In the genomic region with DNA sequence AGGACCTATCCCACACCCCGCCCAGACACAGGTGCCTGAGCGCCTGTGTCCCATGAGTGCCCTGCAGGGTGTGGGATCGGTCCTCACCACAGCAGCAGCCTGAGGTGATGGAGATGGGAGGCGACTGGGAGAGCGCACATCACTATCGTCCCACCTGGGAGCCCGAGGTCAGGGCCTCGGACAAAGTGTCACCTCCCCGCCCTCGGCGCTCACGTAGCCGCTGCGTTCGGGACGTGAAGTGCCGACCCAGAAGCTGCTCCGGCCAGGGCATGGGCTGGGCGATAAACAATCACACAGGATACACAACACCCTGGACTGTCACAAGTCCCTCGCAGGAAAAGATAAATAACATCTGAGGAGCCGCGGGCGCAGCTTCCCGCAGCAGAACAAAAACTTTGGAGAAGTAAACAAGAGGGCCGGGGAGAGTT, we compare ENCODE assay signal across 8 mouse cellular contexts. TPM values are rescaled to one million over a fixed set of nuclear protein-coding genes. Genes with fewer than 3 reads are reported as not detected.
A peak's percentile ranks its signal among the peaks of the same experiment; 100 is the strongest.
DNase-seq lines count a peak whose midpoint lies in the region; ATAC-seq and TF ChIP-seq lines count a peak whose summit lies in the region.

No protein-coding gene starts in this region.

- TF ChIP-seq CTCF in lung, embryonic 14.5 days (IDR thresholded peaks at IDR 0.05; ENCODE audit: low read depth) = no peak

- no peaks in the 10 kb centered on the region for H3K4me1 ChIP-seq in lung, embryonic 14.5 days (ENCODE audit: insufficient read depth)
- H3K4me1 ChIP-seq in stomach, embryonic 16.5 days (ENCODE audit: control insufficient read depth, insufficient read depth, low read length) = peaks cover 13% of the 10 kb centered on the region

- H3K27me3 ChIP-seq in lung, embryonic 14.5 days (ENCODE audit: insufficient read depth, low read length) = peaks cover 22% of the 10 kb centered on the region
- H3K27me3 ChIP-seq in stomach, embryonic 16.5 days (ENCODE audit: control insufficient read depth, insufficient read depth, low read length) = peaks cover 20% of the 10 kb centered on the region

- peak; percentile 32 for DNase-seq in adrenal gland, postnatal 10 days
- peak; percentile 53 to 69 for DNase-seq in heart, adult 18-20 months
- peak; percentile 57 for DNase-seq in kidney, adult 18-20 months
- peak; percentile 32 for DNase-seq in lung, embryonic 14.5 days
- DNase-seq in urinary bladder, postnatal 14 days (ENCODE audit: low spot score) = no peak
- DNase-seq in frontal cortex, postnatal 25 days (ENCODE audit: low spot score in 2 of 2) = no peak
- DNase-seq in layer of hippocampus, adult 8-10 months (ENCODE audit: low spot score in 2 of 2) = no peak

- 1% methylated on average over 25 of the region's 25 CpGs for WGBS in lung, embryonic 14.5 days
- 3% methylated on average over 25 of the region's 25 CpGs for WGBS in stomach, embryonic 16.5 days

- no peaks in the 10 kb centered on the region for H3K36me3 ChIP-seq in lung, embryonic 14.5 days (ENCODE audit: insufficient read depth)
- no peaks in the 10 kb centered on the region for H3K36me3 ChIP-seq in stomach, embryonic 16.5 days (ENCODE audit: control insufficient read depth, insufficient read depth, low read length)

- no peak overlapping the region for H3K27ac ChIP-seq in lung, embryonic 14.5 days (ENCODE audit: low read depth)
- no peak overlapping the region for H3K27ac ChIP-seq in stomach, embryonic 16.5 days (ENCODE audit: low read length)

- H3K9me3 ChIP-seq in lung, embryonic 14.5 days (ENCODE audit: low read depth, low read length) = no peaks in the 10 kb centered on the region
- no peaks in the 10 kb centered on the region for H3K9me3 ChIP-seq in stomach, embryonic 16.5 days (replicated peaks; ENCODE audit: control insufficient read depth, low read length)

- ATAC-seq in lung, embryonic 14.5 days (ENCODE audit: insufficient read depth) = peak; percentile 58
- ATAC-seq in stomach, embryonic 16.5 days (ENCODE audit: insufficient read depth, low FRiP score) = no peak

- H3K9ac ChIP-seq in lung, embryonic 14.5 days = no peak overlapping the region; the same call in 1 of the 2 replicates
- 0 out of 2 replicates have a peak overlapping the region, but pooled peaks have one; percentile 16 for H3K9ac ChIP-seq in stomach, embryonic 16.5 days (ENCODE audit: low read length)

- H3K4me3 ChIP-seq in lung, embryonic 14.5 days (ENCODE audit: low read depth, low read length) = peak overlapping the region; percentile 21; the same call in 1 of the 2 replicates
- H3K4me3 ChIP-seq in stomach, embryonic 16.5 days (replicated peaks; ENCODE audit: low read length) = peak overlapping the region; percentile 17

- peak overlapping the region; percentile 54 for H3K4me2 ChIP-seq in lung, embryonic 14.5 days
- peak overlapping the region; percentile 47 for H3K4me2 ChIP-seq in stomach, embryonic 16.5 days (ENCODE audit: low read depth, low read length)

RNA-seq across cellular contexts. Expression of gene Flt1, which starts 27.1 kb away (rescaled TPM):
- 10 to 100 TPM; 37.5 to 40.7 TPM for total RNA-seq in adrenal gland, postnatal 10 days (2021)
- total RNA-seq in heart, adult 18-20 months (2021) = 10 to 100 TPM; 72.0 to 79.5 TPM
- polyA plus RNA-seq in lung, embryonic 14.5 days (2014; fragmentation: Nextera tagmentation; extraction: Ambion mirVana) = 18.4 and 22.9 TPM in 2 replicates
- polyA plus RNA-seq in stomach, embryonic 16.5 days (2015; fragmentation: Nextera tagmentation; extraction: Ambion mirVana) = 8.7 and 9.9 TPM in 2 replicates
- 10 to 100 TPM; 31.9 to 39.7 (median 36.0) TPM for total RNA-seq in layer of hippocampus, adult 8-10 months (2022)

Comparison
In these comparisons a context has a peak if more than half of its experiments do, and no peak if none do; other contexts are left out.
1. DNase-seq: peak in adrenal gland, postnatal 10 days (single experiment), heart, adult 18-20 months (2 of 2), kidney, adult 18-20 months (single experiment) and lung, embryonic 14.5 days (single experiment); none in urinary bladder, postnatal 14 days (single experiment), frontal cortex, postnatal 25 days (0 of 2) and layer of hippocampus, adult 8-10 months (0 of 2).